Mouse (Mus musculus) lung, adult 2 months (tissue): ENCODE results near the gene Mlc1.

Experiments used
- CTCF ChIP-seq: fragments of 200-500 bp; IDR thresholded peaks from 2 replicates; pipeline ENCODE4 v1.5.1; 2011; ENCODE audit warnings: mild to moderate bottlenecking, low read length, control low read depth; ENCODE audit not compliant: insufficient read depth
- POLR2A ChIP-seq: fragments of 200-500 bp; IDR thresholded peaks from 2 replicates; pipeline ENCODE4 v1.6.1; 2011; ENCODE audit warnings: low read depth, mild to moderate bottlenecking, control low read depth, low read length, borderline replicate concordance; ENCODE audit errors: extremely low read depth

DNA sequence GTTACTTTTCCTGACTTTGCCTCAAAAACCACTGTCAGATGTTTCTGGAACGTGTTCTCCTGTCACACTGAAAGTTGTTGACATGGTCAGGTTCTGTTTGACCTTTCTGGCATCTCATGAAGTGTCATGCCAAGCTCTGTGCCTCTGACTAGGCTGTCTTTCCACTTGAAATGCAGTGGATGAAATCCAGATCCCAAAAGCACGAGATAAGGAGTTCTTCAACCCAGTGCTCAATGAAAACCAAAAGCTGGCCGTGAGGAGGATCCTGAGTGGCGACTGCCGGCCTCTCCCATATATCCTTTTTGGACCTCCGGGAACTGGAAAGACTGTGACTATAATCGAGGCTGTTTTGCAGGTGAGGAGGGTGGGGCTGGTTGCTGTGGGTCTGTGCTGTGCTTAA, 41.3 kb upstream of the Mlc1 start:
- TF ChIP-seq POLR2A: no peak
- no peak for TF ChIP-seq CTCF
